Mouse (Mus musculus) cortical plate, adult 2 months (tissue): ENCODE results near the gene Lctl. TPM values are rescaled to one million over a fixed set of nuclear protein-coding genes. Genes with fewer than 3 reads are reported as not detected.
A peak's percentile ranks its signal among the peaks of the same experiment; 100 is the strongest.
"Not testable (repeated sequence)": the region's sequence is repeated elsewhere in the genome, so short reads cannot be mapped to it uniquely, and the experiment has no call there.

Experiments
- H3K27ac ChIP-seq: fragments of 200-500 bp; 2 replicates; pipeline ENCODE4 v1.5.1; 2012; ENCODE audit warnings: low read length, control low read depth, inconsistent platforms; ENCODE audit not compliant: insufficient read depth
- H3K4me1 ChIP-seq: fragments of 200-500 bp; 2 replicates; pipeline ENCODE4 v1.6.1; 2011; ENCODE audit warnings: low read length; ENCODE audit not compliant: control insufficient read depth, insufficient read depth
- H3K4me3 ChIP-seq: fragments of 200-500 bp; 2 replicates; pipeline ENCODE4 v1.5.1; 2011; ENCODE audit warnings: mild to moderate bottlenecking, low read length, control low read depth; ENCODE audit not compliant: insufficient read depth
- CTCF ChIP-seq: fragments of 200-500 bp; IDR thresholded peaks from 2 replicates; pipeline ENCODE4 v1.5.1; 2011; ENCODE audit warnings: mild to moderate bottlenecking, control low read depth, low read length; ENCODE audit not compliant: insufficient read depth; ENCODE audit errors: extremely low read depth
- POLR2A ChIP-seq: fragments of 200-500 bp; IDR thresholded peaks from 2 replicates; pipeline ENCODE4 v1.6.1; 2011; ENCODE audit warnings: mild to moderate bottlenecking, low read length, control low read depth; ENCODE audit not compliant: insufficient read depth; ENCODE audit errors: extremely low read depth
- polyA plus RNA-seq: library from polyadenylated mRNA; depleted of rRNA; stranded (reverse); fragments of >200 nt; gene quantifications from 2 replicates; pipeline ENCODE4 v1.2.3, GENCODE M21; 2012

Gene Lctl
- polyA plus RNA-seq, 1 experiment = 0.25 TPM

DNA sequence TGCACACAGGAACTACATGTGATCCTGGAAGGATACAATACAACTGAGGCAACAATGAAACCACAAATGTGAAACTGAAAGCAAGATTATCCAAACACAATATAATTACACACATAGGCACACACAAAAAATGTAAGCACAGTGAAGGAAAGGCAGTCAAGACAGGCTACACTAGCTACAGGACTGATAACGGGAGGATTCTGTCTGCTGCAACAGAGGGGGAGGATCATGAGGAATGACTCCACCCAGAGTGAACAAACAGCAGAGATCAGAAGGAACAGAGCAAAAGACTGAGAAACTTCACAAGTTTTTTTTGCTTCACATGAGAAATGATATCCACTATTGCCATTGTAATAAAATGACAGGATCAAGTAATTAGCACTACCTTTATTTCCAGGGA is 39.7 kb downstream of the Lctl start:
- H3K4me3 ChIP-seq = no peak overlapping the region
- no peak overlapping the region for H3K27ac ChIP-seq
- H3K4me1 ChIP-seq = no peaks in the 10 kb centered on the region
- no peak for TF ChIP-seq POLR2A
- TF ChIP-seq CTCF = no peak

DNA sequence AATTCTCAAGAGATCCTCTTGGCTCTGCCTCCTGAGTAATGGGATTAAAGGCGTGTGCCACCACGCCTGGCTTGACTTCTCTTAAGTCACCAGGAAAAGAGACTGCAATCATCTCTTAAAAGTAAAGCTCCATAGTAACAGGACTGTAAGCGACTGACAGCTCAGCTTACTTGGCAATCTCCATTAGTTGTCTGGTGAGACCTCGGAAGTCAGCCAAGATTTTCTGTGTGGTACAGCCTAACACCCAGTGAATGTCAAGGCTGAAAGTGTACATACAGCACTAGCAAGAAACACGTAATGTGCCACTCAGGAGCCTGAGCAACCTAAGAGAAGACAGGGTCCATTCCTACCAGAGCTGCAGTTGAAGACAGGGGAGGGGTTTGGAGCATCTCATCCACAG is 43.5 kb downstream of the Lctl start:
- H3K4me3 ChIP-seq = no peak overlapping the region
- no peak overlapping the region for H3K27ac ChIP-seq
- TF ChIP-seq CTCF (no peak), POLR2A (no peak)
- H3K4me1 ChIP-seq = no peaks in the 10 kb centered on the region

- H3K4me3 ChIP-seq, H3K4me1 ChIP-seq: not testable (repeated sequence)
Measured at GRCm38 (mm10) chr9:64169967-64170366, 53.0 kb downstream of the Lctl start.

DNA sequence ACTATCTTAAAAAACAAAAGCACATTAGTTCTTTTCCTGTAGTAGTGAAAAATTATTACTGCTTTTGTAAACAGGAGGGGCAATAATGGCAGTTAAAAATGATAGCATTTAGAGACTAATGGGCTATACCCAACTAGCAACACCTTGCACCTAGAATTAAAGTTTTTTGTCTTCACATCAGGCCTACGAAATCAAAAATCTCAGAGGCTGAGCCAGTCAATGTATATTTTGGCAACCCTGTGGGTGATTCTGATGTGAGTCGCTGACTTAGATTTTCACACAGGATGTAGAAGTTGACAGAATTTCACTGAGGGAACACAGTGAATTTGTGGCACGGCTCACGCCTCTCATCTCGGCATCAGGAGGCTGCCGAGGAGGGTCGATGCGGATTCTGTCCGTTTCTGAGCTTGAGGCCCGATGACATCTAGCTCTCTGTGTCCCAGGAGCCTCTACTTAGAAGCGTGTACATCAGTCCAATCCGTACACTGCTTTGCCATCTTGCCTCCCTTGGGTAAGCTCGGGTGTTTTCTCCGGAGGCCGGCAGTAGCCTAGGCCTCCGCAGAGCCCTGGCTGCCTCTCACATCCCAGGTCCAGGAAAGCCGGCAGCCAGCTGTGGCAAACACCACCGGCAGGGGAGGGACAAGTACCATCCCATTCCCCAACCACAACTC is 55.3 kb downstream of the Lctl start:
- peak overlapping the region; percentile 88 for H3K4me3 ChIP-seq
- TF ChIP-seq POLR2A (no peak), CTCF (no peak)
- no peak overlapping the region for H3K27ac ChIP-seq
- peaks cover 3% of the 10 kb centered on the region; the same call in 1 of the 2 replicates for H3K4me1 ChIP-seq

More at GRCm38 (mm10) chr9:64169967-64170366, 53.0 kb downstream of the Lctl start:
- H3K27ac ChIP-seq = not testable (repeated sequence)

DNA sequence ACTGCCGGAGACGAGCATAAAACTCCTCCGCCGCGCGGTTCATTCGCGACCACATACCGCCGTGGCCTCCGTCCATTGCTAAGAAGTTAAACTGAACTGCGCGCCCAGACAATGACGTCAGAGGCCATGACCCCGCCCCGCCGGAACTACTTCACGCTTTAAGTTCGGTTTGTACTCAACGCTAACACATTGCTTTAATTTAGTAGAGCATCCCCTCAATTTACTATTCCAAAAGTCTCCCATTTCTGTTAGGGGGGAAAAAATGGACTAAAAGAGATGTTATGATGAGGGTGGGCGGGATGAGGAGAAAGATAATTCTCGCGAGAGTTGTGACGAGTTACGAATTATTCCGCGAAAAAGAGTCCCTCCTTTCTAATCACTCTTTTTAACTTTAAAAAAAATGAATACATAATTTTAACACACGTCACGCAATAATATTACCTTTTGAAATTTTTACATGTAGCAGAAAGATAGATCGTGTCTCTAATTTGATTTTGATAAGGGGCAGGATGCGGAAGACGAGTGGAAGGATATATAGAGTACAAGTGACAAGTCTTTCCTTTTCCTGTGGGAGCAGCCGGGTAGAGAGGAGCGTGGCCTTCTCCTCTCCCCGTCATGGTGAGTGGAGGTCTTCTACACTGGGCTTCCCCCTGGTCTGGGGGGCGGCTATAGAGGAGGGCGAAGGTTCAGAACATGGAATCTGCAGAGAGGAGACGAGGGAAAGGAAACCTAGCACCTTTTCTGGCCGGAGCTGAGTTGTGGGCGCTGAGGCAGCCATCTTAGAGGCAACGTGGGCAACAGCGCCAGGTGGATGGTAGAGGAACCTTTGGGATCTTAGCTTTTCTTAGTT is 56.1 kb downstream of the Lctl start, which contains the start of the genes Zwilch and Rpl4:
Gene Zwilch, minus strand, starts transcription at position 289 of the 850 bp plus-strand sequence.
Gene Rpl4, plus strand, starts transcription at position 560 of the 850 bp plus-strand sequence.
- Histone ChIP-seq H3K27ac (peak within 1 kb of the TSS; percentile 86), H3K4me3 (peak within 1 kb of the TSS; percentile 88), H3K4me1 (peaks cover 3% of the 10 kb centered on the region; the same call in 1 of the 2 replicates)
- TF ChIP-seq POLR2A (peak; percentile 97), CTCF (no peak)

- Histone ChIP-seq H3K4me1 (peaks cover 3% of the 10 kb centered on the region; the same call in 1 of the 2 replicates), H3K4me3 (peak overlapping the region; percentile 88), H3K27ac (no peak overlapping the region)
- TF ChIP-seq CTCF (no peak), POLR2A (no peak)
Measured at GRCm38 (mm10) chr9:64173666-64174220, 56.8 kb downstream of the Lctl start.

GRCm38 (mm10) chr9:64174341-64174740 is 57.4 kb downstream of the Lctl start:
- no peak for TF ChIP-seq POLR2A
- no peak for TF ChIP-seq CTCF
- Histone ChIP-seq H3K4me3 (peak overlapping the region; percentile 88; the same call in 1 of the 2 replicates), H3K27ac (no peak overlapping the region), H3K4me1 (peaks cover 3% of the 10 kb centered on the region; the same call in 1 of the 2 replicates)

- TF ChIP-seq CTCF (no peak), POLR2A (no peak)
- Histone ChIP-seq H3K4me1 (peaks cover 3% of the 10 kb centered on the region; the same call in 1 of the 2 replicates), H3K4me3 (no peak overlapping the region; the same call in 1 of the 2 replicates), H3K27ac (no peak overlapping the region)
Measured at GRCm38 (mm10) chr9:64174766-64175165, 57.8 kb downstream of the Lctl start.

GRCm38 (mm10) chr9:64175378-64175777 is 58.4 kb downstream of the Lctl start:
- Histone ChIP-seq H3K4me1 (peaks cover 5% of the 10 kb centered on the region; the same call in 1 of the 2 replicates), H3K27ac (no peak overlapping the region), H3K4me3 (no peak overlapping the region)
- no peak for TF ChIP-seq CTCF
- no peak for TF ChIP-seq POLR2A

DNA sequence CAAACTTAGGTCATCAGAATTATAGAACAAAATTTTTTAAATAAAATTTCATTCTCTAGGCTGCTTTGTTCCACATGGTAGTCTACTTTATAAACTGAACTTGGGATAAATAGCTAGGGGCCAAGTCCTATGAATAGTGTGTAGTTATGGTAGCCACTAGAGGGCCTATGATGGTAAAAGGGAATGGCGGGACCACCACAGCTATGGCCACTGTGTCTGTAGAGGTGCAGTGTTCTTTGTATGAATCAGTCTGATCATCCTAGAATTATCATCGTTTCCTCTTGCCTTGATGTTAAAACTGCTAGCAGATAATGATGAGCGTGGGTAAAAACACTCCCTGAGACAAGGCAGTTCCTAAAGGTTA is 61.6 kb downstream of the Lctl start:
- peak overlapping the region; percentile 78; the same call in 1 of the 2 replicates for H3K4me3 ChIP-seq
- TF ChIP-seq CTCF (0 out of 2 replicates have a peak, but pooled peaks have one; percentile 16), POLR2A (no peak)
- H3K27ac ChIP-seq = peak overlapping the region; percentile 22
- peaks cover 2% of the 10 kb centered on the region; the same call in 1 of the 2 replicates for H3K4me1 ChIP-seq
